Mouse (Mus musculus): ENCODE results near the gene Mmp28.

Mmp28 gene

DNA sequence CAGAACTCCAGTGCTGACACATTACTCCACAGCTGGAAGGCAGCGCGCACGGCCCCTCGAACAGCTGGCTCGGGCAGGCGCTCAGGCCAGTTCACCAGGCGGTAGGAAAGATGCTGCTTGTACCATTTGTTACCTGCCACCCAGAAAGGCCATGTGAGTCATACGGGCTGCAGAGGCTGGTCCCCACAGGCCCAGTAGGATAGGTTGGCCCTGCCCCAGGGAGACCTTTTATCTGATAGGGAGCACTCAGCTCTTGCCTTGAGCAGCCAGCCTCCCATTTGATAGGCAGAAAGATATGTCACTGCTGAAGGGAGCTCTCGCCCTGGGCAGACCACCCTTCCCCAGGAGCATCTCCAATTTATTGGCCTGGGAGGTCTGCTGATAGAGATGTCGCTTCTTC lies 15.3 kb downstream of the Mmp28 start:
- DNase-seq (ENCODE audit: low spot score), result peak; percentile 83

DNA sequence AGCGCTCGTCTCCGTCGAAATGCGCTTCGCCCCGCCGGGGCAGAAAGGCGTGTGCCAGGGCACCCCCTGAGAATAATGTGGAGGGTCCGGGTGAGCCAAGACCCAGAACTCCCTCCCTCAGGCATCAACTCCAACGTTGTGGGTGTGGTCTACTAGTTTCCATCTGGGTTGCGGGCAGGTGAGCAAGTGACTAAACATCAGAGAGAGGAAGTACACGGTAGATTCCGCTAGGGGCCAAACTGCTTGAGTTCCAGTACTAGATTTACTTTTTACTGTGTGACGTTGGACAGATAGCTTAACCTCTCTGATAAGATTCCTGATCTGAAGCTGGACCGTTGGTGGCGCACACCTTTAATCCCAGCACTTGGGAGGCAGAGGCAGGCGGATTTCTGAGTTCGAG lies 17.9 kb downstream of the Mmp28 start:
- no peak for DNase-seq (ENCODE audit: low spot score)

DNA sequence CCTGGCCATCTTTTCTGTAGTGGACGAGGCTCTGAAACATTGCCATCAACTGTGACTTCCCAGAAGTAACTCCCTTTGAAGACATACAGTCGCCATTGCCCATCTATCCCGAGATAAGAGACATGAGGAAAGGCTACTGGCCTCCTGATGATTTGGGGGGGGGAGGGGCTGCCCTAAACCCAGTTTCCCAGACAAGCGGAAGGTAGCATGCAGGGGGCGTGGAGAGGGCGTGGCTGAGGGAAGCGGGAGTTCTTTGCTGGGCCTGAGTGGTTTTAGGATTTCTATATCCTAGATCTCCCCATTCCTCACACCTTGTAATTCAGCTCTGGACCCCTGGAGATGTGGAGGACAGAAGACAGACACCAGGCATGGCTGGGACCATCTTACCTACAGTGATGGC lies 19.0 kb downstream of the Mmp28 start:
- no peak for DNase-seq (ENCODE audit: low spot score)

- peak; percentile 83 for DNase-seq (ENCODE audit: low spot score)
Observed at GRCm38 (mm10) chr11:83442596-83443267, 20.1 kb downstream of the Mmp28 start.

- no peak for DNase-seq (ENCODE audit: low spot score)
Observed at GRCm38 (mm10) chr11:83441235-83441634, 21.6 kb downstream of the Mmp28 start.

DNA sequence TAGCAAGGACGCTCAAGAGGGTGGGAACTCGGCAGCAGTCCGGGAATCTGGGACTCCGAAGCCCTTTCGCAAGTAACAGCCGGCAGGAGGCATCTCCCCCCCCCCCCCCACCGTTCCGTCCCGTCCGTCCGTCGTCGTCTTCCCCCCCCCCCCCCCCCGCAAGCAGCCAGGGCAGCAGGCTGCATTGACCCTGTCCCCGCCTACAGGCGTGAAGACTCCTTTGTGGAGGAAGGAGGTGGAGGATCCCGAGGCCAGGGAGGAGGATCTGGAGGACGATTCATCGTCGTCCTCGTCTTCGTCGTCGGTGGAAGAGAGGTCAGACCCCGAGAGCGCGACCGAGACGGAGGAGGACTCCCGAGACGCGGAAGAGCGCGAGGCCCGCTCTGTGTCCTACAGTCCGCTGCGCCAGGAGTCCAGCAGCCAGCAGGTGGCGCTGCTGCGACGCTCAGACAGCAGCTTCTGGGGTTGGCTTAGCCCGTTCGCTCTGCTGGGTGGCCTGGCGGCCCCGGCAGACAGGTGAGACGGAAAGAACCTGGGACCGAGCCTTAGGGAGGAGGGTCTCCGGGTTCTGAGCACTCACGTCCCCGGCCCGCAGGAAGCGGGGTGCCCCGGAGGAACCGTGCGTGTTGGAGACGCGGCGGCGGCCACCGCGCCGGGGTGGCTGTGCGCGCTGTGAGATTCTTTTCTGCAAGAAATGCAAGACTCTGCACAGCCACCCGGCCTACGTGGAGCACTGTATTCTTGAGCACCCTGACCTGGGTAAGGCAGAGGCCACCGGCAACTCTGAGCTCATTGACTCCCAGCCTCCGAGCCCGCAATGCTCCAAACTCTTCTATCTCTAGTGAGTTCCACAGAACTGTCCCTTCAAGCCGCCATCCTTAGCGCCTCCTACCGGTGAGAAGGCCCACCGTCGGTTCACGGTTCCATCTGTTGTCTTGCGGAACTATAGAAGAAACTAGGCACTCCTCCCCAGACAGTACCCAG lies 22.5 kb downstream of the Mmp28 start:
- DNase-seq (ENCODE audit: low spot score), result peak; percentile 88

DNA sequence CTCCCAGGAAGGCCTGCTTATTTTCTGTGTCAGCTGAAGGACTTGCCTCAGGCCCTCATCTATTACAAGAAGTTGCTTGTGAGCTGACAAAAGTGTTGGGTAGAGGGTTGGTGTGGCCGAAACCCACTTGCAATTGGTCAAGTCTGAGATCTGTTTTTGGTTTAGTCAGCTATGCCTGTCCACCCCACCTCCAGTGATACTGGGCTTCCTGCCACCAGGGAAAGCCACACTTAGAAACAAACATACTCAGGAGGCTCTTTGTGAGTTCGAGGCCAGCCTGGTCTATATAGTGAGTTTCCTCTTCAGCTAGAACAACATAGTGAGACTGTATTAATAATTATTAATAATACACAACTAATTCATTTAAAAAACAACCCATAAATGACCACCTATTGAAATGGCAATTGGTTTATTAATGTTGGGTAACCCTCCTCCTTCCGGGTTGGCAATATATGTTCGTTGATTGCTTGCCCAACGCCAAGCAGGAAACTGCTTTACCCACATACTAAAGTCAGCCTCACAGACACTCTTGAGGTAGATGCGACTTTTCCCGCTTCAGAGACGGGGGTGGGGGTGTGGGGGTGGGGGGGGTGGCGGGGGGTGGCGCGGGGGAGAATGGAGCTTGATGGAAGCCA lies 23.3 kb downstream of the Mmp28 start:
- no peak for DNase-seq (ENCODE audit: low spot score)

GRCm38 (mm10) chr11:83437377-83437776 lies 25.5 kb downstream of the Mmp28 start, which contains the start of gene 1700020L24Rik:
1700020L24Rik (plus strand) TSS chr11:83437677.
- no peak for DNase-seq (ENCODE audit: low spot score)

GRCm38 (mm10) chr11:83432533-83432932 lies 30.3 kb downstream of the Mmp28 start:
- no peak for DNase-seq (ENCODE audit: low spot score)

DNA sequence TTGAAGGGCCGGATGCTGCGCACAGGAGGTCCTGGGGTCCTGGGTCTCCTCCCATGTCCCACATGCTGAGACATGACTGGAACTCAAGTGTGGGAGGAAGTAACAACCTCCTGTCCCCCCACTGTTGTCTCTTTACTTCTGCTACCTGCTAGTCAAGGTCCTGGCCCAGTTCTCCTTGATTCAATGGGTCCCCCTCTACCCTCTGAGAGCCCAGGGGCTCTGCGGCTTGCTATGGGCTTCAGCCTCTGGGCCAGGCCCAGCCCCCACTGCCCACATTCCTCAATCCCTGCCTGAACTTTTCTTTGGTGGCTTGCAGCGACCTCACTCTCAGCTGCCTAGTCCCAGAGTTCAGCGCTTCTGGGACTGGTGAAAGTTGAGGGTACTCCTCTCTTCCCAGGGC lies 33.5 kb downstream of the Mmp28 start, which contains the start of gene Gas2l2:
Gene Gas2l2 (minus strand): TSS at position 101 of the 400 bp plus-strand sequence.
- DNase-seq (ENCODE audit: low spot score), result no peak

DNA sequence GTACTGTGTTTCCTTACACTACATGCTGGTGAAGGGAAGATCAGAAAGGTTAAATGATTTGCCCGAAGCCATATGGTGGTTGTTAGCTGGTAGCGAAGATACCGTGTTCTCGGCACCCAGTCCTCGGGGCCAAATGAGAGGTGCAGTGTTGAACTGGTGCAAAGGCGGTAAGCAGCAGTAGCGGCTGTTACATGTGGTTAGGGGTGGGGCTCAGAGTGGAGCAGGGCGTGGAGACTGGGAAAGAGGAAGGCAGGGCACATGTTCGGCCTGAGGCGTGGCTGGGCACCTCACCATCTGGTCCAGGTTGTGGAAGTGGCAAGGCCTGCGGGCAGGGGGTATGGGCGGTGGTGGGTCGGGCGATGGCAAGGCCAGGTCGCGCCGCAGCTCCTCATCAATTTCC lies 35.9 kb downstream of the Mmp28 start:
- DNase-seq (ENCODE audit: low spot score), result no peak

GRCm38 (mm10) chr11:83424681-83425080 lies 38.2 kb downstream of the Mmp28 start:
- DNase-seq (ENCODE audit: low spot score), result peak; percentile 64

DNA sequence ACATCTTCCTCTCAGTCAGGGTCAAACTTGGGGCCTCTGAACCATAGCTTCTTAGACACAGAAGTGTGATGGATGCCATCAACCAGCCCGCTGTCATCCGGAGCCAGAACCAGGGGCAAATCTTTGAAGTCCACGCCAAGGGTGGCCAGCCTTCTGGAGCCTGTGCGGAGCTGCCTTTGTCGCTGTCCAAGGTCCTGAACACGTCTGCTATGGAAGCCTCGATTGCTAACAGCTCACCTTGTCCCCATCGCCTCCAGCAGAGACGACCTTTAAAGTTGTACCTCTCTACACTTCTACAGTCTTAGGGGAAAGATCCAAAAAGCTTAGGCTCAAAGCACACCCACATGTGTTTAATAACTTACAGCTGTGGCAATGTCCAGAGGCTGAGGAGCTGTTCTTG lies 41.6 kb downstream of the Mmp28 start:
- peak; percentile 80 for DNase-seq (ENCODE audit: low spot score)

- no peak for DNase-seq (ENCODE audit: low spot score)
Observed at GRCm38 (mm10) chr11:83420338-83420737, 42.5 kb downstream of the Mmp28 start.

- DNase-seq (ENCODE audit: low spot score), result no peak
Observed at GRCm38 (mm10) chr11:83418566-83418965, 44.3 kb downstream of the Mmp28 start.

DNA sequence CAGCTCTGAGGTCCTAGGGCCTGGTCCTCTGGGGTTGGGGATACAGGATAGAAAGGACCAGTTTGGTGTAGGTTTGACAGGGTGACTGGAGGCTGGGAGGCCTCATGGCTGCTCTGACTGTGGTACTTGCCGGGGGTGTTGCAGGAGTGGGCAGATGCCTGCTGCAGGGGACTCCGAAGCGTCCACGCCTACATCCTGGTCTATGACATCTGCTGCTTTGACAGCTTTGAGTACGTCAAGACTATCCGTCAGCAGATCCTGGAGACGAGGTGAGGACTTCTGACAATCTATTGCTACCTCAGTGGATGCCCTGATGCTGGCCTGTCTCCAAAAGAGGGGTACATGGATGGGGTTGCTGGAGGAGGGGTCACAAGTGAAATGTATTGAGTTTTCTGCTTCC lies 45.2 kb downstream of the Mmp28 start:
- DNase-seq (ENCODE audit: low spot score), result no peak

DNA sequence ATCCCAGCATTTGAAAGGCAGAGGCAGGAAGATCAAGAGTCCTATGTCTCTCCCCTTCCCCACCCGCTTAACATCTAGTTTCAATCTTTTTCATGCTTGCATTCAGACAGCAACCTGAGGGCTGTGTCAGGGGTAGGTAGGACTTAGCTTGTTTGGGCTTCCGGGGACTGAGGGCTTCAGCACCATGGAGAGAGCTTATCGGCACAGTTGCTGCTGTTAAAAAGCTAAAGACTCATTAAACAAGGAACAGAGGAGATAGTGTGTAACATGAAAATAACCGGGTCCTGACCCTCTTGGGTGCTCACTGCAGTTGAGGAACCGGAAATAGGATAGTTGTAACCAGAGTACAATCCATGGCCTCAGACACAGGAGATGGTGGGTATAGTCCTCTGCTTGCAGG lies 45.8 kb downstream of the Mmp28 start:
- DNase-seq (ENCODE audit: low spot score), result peak; percentile 74

- no peak for DNase-seq (ENCODE audit: low spot score)
Observed at GRCm38 (mm10) chr11:83410510-83410909, 52.4 kb downstream of the Mmp28 start.

DNA sequence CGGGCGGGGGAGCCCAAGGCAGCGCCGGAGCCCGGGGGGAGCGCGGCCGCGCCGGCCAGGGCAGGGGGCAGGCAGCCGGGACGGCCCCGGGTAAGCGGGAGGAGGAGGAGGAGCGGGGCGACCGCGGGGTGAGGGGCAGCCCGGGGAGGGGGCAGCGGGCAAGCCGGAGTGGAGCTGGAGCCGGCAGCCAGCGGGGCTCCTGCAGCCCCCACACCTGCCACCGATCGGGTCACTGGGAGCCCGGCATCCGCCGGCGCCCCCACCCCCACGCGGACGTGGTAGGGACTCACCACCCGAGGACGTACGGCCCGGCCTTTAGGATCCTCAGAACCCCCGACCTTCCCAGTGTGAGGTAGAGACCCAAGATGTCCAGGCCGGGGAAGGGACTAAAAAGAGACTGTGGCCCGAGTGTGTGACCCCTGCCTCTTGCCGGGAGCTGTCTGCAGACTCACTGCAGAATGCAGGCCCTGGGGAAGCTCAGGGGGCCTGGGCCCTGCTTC lies 53.0 kb downstream of the Mmp28 start:
- no peak for DNase-seq (ENCODE audit: low spot score)

GRCm38 (mm10) chr11:83409087-83409754 lies 53.6 kb downstream of the Mmp28 start, which contains the start of gene Rasl10b:
Rasl10b (plus strand) TSS chr11:83409137.
- no peak for DNase-seq (ENCODE audit: low spot score)

DNA sequence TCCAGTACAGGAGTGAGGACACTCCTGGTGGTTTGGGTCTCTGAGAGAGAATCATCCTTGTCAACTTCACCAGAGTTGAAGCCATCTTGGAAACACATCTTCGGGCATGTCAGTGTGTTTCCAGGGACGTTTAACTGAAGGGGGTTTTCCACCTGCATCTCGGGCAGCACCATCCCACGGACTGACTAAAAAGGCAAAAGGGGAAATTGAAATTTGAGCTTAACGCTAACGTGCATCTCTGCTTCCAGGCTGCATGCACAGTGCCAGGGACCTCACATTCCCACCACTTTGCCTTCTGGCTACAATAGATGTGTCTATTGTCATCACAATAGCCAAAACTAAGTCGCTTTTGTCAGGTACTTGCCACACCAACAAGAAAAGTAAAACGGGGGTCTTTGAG lies 54.6 kb downstream of the Mmp28 start:
- no peak for DNase-seq (ENCODE audit: low spot score)

DNA sequence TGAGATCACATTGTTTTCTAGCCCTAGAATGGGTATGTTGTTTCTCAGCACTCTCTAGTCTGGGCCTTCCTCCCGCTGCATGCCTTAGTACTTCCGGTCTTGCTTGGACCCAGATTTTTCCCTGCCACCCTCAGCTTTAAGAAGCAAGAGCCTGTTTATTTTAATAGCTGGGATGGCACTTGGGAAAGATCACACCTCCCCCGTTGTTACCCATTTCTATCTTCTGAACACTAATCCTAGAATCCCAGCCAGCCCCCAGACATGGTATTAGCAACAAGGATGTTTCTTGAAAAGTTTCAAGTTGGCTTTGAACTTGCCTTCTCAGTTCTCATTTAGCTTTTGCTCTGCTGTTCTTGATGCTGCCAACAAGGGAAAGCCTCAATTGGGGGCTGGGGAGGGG lies 56.5 kb downstream of the Mmp28 start:
- no peak for DNase-seq (ENCODE audit: low spot score)
